Mouse (Mus musculus) retina, postnatal 7 days (tissue): ENCODE results near the gene Olfr1230.

Experiments
- DNase-seq: peaks from one replicate; pipeline ENCODE4 v3.0.0-alpha.2; 2012; ENCODE audit warnings: low read depth, low spot score

Gene Olfr1230

GRCm38 (mm10) chr2:89297168-89297567, at the start of gene Olfr1230:
Gene Olfr1230 (minus strand): TSS chr2:89297268.
- DNase-seq: no peak

DNA sequence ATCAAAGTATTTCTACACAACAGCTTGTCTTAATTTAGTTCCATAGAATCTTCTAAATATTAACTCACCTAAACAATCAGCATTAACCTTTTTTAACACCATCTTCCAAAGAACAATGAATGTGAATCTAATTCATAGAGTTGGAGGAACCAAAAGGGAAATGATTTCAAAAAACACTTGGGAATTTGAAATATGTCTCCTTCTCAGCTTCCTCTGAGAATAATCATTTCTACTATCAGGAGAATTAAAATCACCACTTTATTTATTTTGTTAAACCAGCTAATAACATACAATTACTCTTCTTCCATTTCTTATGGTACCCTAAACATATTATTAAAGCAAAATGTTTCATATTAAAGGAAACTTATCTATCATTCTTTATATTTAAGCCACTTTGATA, 45.2 kb upstream of the Olfr1230 start, which contains the start of gene Olfr1233:
Olfr1233 (minus strand) TSS at position 101 of the 400 bp plus-strand sequence.
- DNase-seq: no peak

GRCm38 (mm10) chr2:89329575-89329974, 32.5 kb upstream of the Olfr1230 start, which contains the start of gene Olfr1232:
Gene Olfr1232 (minus strand): TSS chr2:89329675.
- DNase-seq: no peak

GRCm38 (mm10) chr2:89306974-89307373, 9.9 kb upstream of the Olfr1230 start, which contains the start of gene Olfr1231:
Gene Olfr1231 (minus strand): TSS chr2:89307074.
- no peak for DNase-seq

GRCm38 (mm10) chr2:89287914-89288313, 9.2 kb downstream of the Olfr1230 start, which contains the start of gene Olfr1229:
Gene Olfr1229 (minus strand): TSS chr2:89288014.
- DNase-seq: no peak

GRCm38 (mm10) chr2:89253962-89254361, 43.1 kb downstream of the Olfr1230 start, which contains the start of gene Olfr1228:
Gene Olfr1228 (minus strand): TSS chr2:89254062.
- no peak for DNase-seq
